Mouse (Mus musculus): ENCODE results near the gene Aco1. TPM values are rescaled to one million over a fixed set of nuclear protein-coding genes. Genes with fewer than 3 reads are reported as not detected.

Aco1 gene
- total RNA-seq, 2 experiments from 2014 or later, result 34.6 to 37.2 TPM

DNA sequence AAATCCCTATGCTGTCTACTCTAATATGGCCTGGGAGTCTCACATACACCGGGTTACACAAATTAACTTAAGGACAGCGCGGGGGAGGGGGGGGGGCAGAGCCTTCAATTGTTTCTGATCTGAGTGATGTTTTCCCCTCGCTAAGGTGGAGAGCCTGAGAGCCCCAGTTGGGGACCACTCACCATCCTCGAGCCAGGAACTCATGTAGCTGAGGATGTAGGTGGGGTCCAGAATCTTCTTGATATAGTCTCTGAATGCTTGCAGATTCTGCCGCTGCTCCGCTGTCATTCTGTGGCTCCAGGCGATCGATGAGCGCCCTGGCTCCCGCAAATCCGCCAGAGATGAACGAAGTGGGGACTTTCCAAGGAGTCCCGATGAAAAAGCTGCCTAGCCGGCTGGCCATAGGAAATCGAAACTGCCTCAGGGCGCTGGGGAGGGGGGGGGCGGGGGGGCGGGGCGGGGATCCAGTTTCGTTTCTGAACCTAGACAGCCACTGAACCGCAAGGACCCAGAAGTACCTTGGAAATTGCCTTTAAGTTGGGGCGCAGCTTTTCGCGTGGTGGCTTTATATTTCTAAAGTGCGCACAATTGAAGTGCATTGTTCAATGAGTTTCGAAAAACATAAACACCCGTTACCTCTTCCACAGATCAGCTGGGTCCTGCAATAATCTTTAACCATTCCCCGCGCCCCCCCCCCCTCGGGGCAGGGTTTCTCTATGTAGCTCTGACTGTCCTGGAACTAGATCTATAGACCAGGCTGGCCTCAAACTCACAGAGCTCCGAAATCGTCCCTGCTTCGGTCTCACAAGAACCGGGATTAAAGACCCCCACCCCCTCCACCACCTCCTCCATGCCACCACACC lies 96.8 kb downstream of the Aco1 start, which contains the start of gene Ddx58:
TSS of gene Ddx58 (minus strand) at position 420 of the 863 bp plus-strand sequence.
- intact Hi-C loops (cut with DNase I), result no loop called here
- no peak for DNase-seq (ENCODE audit: low spot score in 2 of 2)

DNA sequence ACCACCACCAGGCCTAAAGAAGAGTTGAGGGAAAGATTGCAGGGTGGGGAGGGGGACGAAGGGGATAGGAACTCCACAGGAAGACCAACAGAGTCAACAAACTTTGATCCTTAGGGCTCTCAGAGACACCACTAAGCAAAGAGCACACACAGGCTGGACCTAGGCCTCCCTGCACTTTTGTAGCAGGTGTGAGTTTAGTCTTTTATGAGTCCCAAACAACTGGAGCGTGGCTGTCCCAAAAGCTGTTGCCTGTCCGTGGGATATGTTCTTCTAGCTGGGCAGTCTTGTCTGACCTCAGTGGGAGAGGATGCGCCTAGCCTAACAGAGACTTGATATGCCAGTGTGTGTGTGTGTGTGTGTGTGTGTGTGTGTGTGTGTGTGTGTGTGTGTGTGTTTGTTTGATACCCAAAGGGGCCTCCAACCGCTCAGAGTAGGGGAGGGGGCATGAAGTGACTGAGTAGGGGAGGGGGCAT lies 97.4 kb downstream of the Aco1 start:
- intact Hi-C loops (cut with DNase I), result no loop called here
- DNase-seq (ENCODE audit: low spot score in 2 of 2), result no peak

DNA sequence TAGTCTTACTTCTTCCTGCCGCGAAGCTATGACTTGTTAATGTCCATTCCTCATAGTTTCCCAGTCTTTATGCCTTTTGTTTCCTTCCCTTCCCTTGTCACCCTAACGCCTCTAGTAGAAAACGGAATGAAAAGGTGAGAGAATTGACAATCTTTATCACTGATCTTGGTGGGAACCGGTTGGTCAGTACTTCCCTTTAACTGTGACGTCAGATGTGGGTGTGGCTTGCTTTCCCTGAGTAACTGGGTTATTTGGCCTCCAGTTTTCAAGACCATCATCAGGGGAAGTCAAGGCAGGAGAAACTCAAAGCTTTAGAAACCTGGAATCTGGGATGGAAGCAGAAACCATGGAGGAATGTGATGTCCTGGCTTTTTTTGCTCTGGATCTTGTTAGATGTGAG lies 99.0 kb downstream of the Aco1 start:
- DNase-seq (ENCODE audit: low spot score in 2 of 2), result no peak
- intact Hi-C loops (cut with DNase I), result no loop called here

GRCm38 (mm10) chr4:40243006-40243405 lies 100.1 kb downstream of the Aco1 start:
- intact Hi-C loops (cut with DNase I), result no loop called here
- DNase-seq (ENCODE audit: low spot score in 2 of 2), result no peak

- intact Hi-C loops (cut with DNase I), result no loop called here
- DNase-seq (ENCODE audit: low spot score in 2 of 2), result no peak
Observed at GRCm38 (mm10) chr4:40244035-40244434, 101.2 kb downstream of the Aco1 start.

Other genes starting within 250 kb of the Aco1 start
- gene Ddx58, start 96.7 kb downstream of the Aco1 start, total RNA-seq (2021), result 1 to 10 TPM; 3.1 to 5.1 TPM
- 10 to 100 TPM; 10.5 to 11.6 TPM for gene Smim27, start 126.5 kb downstream of the Aco1 start, total RNA-seq (2021)
- 10 to 100 TPM; 16.6 to 18.5 TPM for gene Topors, start 126.8 kb downstream of the Aco1 start, total RNA-seq (2021)
- 100 to 1,000 TPM; 207 to 219 TPM for gene Ndufb6, start 136.3 kb downstream of the Aco1 start, total RNA-seq (2021)